Mouse (Mus musculus) CH12.LX (cell line): ENCODE measurements around the gene Vwf. TPM values are rescaled to one million over a fixed set of nuclear protein-coding genes. Genes with fewer than 3 reads are reported as not detected.

ENCODE experiments used
- DNase-seq: peaks from one replicate; pipeline ENCODE4 v3.0.0-alpha.2; 2013; ENCODE audit errors: extremely low read depth
- H3K27ac ChIP-seq: 2 replicates; pipeline ENCODE4 v1.5.1; 2012; ENCODE audit warnings: low read depth, mild to moderate bottlenecking, control low read depth, moderate library complexity; ENCODE audit not compliant: insufficient read depth
- H3K27me3 ChIP-seq: replicated peaks from 2 replicates; pipeline ENCODE3; 2012; ENCODE audit warnings: inconsistent platforms
- H3K36me3 ChIP-seq, 2 experiments: replicated peaks in 1 of 2; 2 replicates each; pipeline versions ENCODE3 to v1.6.1; 2012; ENCODE audit warnings: inconsistent platforms in 1 of 2, low read length in 1 of 2, mild to moderate bottlenecking in 1 of 2, mixed read lengths in 1 of 2, moderate library complexity in 1 of 2; ENCODE audit not compliant: control insufficient read depth in 1 of 2, insufficient read depth in 1 of 2
- H3K4me1 ChIP-seq, 2 experiments: 2 replicates each; pipeline ENCODE4 v1.6.1; 2012; ENCODE audit warnings: inconsistent platforms in 1 of 2, moderate library complexity in 1 of 2; ENCODE audit not compliant: insufficient read depth in 2 of 2, control insufficient read depth in 1 of 2
- H3K4me2 ChIP-seq: 2 replicates; pipeline ENCODE4 v1.6.1; 2012; ENCODE audit warnings: low read depth, mild to moderate bottlenecking, control low read depth; ENCODE audit not compliant: poor library complexity, insufficient read depth, severe bottlenecking
- H3K4me3 ChIP-seq, 3 experiments: fragments of 150-350 bp in 1 of 3; sonication (generic) in 1 of 3; replicated peaks in 1 of 3; 2 replicates each; pipeline versions ENCODE3 to v1.5.1; 2011 to 2012; ENCODE audit warnings: low read depth in 2 of 3, low read length in 2 of 3, mild to moderate bottlenecking in 2 of 3, moderate library complexity in 2 of 3, control low read depth in 1 of 3, improper control_type of control experiment in 1 of 3, inconsistent platforms in 1 of 3, mixed read lengths in 1 of 3; ENCODE audit not compliant: poor library complexity in 1 of 3
- H3K79me2 ChIP-seq: replicated peaks from 2 replicates; pipeline ENCODE4 v1.6.1; 2012; ENCODE audit warnings: mild to moderate bottlenecking, moderate library complexity; ENCODE audit not compliant: control insufficient read depth, poor library complexity, insufficient read depth, severe bottlenecking; ENCODE audit errors: extremely low read depth
- H3K9ac ChIP-seq: 2 replicates; pipeline ENCODE4 v1.6.1; 2012; ENCODE audit warnings: low read depth, mild to moderate bottlenecking, control low read depth, moderate library complexity; ENCODE audit not compliant: insufficient read depth
- H3K9me3 ChIP-seq: replicated peaks from 2 replicates; pipeline ENCODE3; 2012; ENCODE audit warnings: low read length, inconsistent platforms, mixed read lengths
- BHLHE40 ChIP-seq: IDR thresholded peaks from 2 replicates; pipeline ENCODE4 v1.6.1; 2011; ENCODE audit warnings: mild to moderate bottlenecking, low read depth, low read length, improper control_type of control experiment
- CHD1 ChIP-seq: IDR thresholded peaks from 2 replicates; pipeline ENCODE4 v1.6.1; 2012; ENCODE audit warnings: low read depth, low read length, improper control_type of control experiment, inconsistent platforms
- CHD2 ChIP-seq: IDR thresholded peaks from 2 replicates; pipeline ENCODE4 v1.6.1; 2011; ENCODE audit warnings: low read length, improper control_type of control experiment
- E2F4 ChIP-seq: IDR thresholded peaks from 2 replicates; pipeline ENCODE4 v1.6.1; 2011; ENCODE audit warnings: low read depth, low read length, improper control_type of control experiment; ENCODE audit not compliant: insufficient replicate concordance
- EP300 ChIP-seq: IDR thresholded peaks from 2 replicates; pipeline ENCODE4 v1.6.1; 2011; ENCODE audit warnings: low read length, improper control_type of control experiment
- GABPA ChIP-seq: IDR thresholded peaks from 2 replicates; pipeline ENCODE4 v1.6.1; 2012; ENCODE audit warnings: low read depth, low read length, improper control_type of control experiment, inconsistent platforms; ENCODE audit not compliant: insufficient replicate concordance
- JUN ChIP-seq: IDR thresholded peaks from 2 replicates; pipeline ENCODE4 v1.6.1; 2011; ENCODE audit warnings: low read depth, mild to moderate bottlenecking, low read length, improper control_type of control experiment, moderate library complexity; ENCODE audit not compliant: insufficient read depth
- KAT2A ChIP-seq: IDR thresholded peaks from 2 replicates; pipeline ENCODE4 v1.6.1; 2012; ENCODE audit warnings: low read length, improper control_type of control experiment, inconsistent platforms; ENCODE audit not compliant: insufficient replicate concordance
- MAFK ChIP-seq: IDR thresholded peaks from 2 replicates; pipeline ENCODE4 v1.6.1; 2011; ENCODE audit warnings: low read length, improper control_type of control experiment; ENCODE audit not compliant: insufficient replicate concordance
- MEF2A ChIP-seq: IDR thresholded peaks from 2 replicates; pipeline ENCODE4 v1.6.1; 2014; ENCODE audit warnings: low read depth, mild to moderate bottlenecking, inconsistent platforms, low read length, improper control_type of control experiment, borderline replicate concordance
- MYC ChIP-seq: IDR thresholded peaks from 2 replicates; pipeline ENCODE4 v1.6.1; 2011; ENCODE audit warnings: low read depth, mild to moderate bottlenecking, improper control_type of control experiment, low read length
- NELFE ChIP-seq: IDR thresholded peaks from 2 replicates; pipeline ENCODE4 v1.6.1; 2011; ENCODE audit warnings: low read depth, low read length, improper control_type of control experiment
- NRF1 ChIP-seq: IDR thresholded peaks from 2 replicates; pipeline ENCODE4 v1.6.1; 2014; ENCODE audit warnings: low read depth, mild to moderate bottlenecking, inconsistent platforms, low read length, improper control_type of control experiment, moderate library complexity
- POLR2AphosphoS2 ChIP-seq: IDR thresholded peaks from 2 replicates; pipeline ENCODE4 v1.6.1; 2011; ENCODE audit warnings: low read depth, low read length, improper control_type of control experiment
- SIN3A ChIP-seq: IDR thresholded peaks from 2 replicates; pipeline ENCODE4 v1.6.1; 2012; ENCODE audit warnings: low read length, improper control_type of control experiment, inconsistent platforms
- SMC3 ChIP-seq: IDR thresholded peaks from 2 replicates; pipeline ENCODE4 v1.6.1; 2011; ENCODE audit warnings: low read depth, low read length, improper control_type of control experiment
- TBP ChIP-seq: conservative IDR thresholded peaks from 2 replicates; pipeline ENCODE4 v1.6.1; 2011; ENCODE audit warnings: low read depth, low read length, improper control_type of control experiment
- TCF12 ChIP-seq: IDR thresholded peaks from 2 replicates; pipeline ENCODE4 v1.6.1; 2014; ENCODE audit warnings: low read depth, mild to moderate bottlenecking, inconsistent platforms, low read length, improper control_type of control experiment
- UBTF ChIP-seq: IDR thresholded peaks from 2 replicates; pipeline ENCODE4 v1.6.1; 2012; ENCODE audit warnings: low read depth, mild to moderate bottlenecking, inconsistent platforms, low read length, improper control_type of control experiment, moderate library complexity
- USF1 ChIP-seq: IDR thresholded peaks from 2 replicates; pipeline ENCODE4 v1.6.1; 2014; ENCODE audit warnings: low read depth, mild to moderate bottlenecking, inconsistent platforms, low read length, improper control_type of control experiment
- ZC3H11A ChIP-seq: IDR thresholded peaks from 2 replicates; pipeline ENCODE4 v1.6.1; 2012; ENCODE audit warnings: low read depth, mild to moderate bottlenecking, inconsistent platforms, low read length, improper control_type of control experiment
- ZKSCAN1 ChIP-seq: IDR thresholded peaks from 2 replicates; pipeline ENCODE4 v1.6.1; 2012; ENCODE audit warnings: low read depth, inconsistent platforms, low read length, improper control_type of control experiment, borderline replicate concordance
- ZNF384 ChIP-seq: IDR thresholded peaks from 2 replicates; pipeline ENCODE4 v1.6.1; 2012; ENCODE audit warnings: low read depth, low read length, improper control_type of control experiment, inconsistent platforms
- dilution Hi-C: fragments of 300-500 bp; cut with MboI; formaldehyde crosslinking; loops from 2 replicates; pipeline ENCODE4 v1.14.3; 2020; ENCODE audit warnings: low sequenced_read_pairs; ENCODE audit not compliant: extremely low pct_unique_long_range_greater_than_20kb, extremely low pct_ligation_motif_present
- in situ Hi-C: fragments of 300-500 bp; cut with MboI; formaldehyde crosslinking; loops from 3 replicates; pipeline ENCODE4 v1.14.3; 2019; ENCODE audit warnings: low sequenced_read_pairs, low pct_ligation_motif_present, low pct_unique_long_range_greater_than_20kb, mixed read lengths
- polyA plus RNA-seq: library from polyadenylated mRNA; unstranded; fragments of >175 nt; gene quantifications from 2 replicates; pipeline ENCODE4 v1.2.1, GENCODE M21; 2012; ENCODE audit warnings: low read depth; ENCODE audit not compliant: insufficient read length
- total RNA-seq, 2 experiments: library from RNA; depleted of rRNA; stranded (reverse); fragments of 300-350 nt in 1 of 2; fragments of >200 nt in 1 of 2; gene quantifications; 2 replicates each; pipeline ENCODE4 v1.2.3; 2012 to 2014

Gene Vwf
- total and polyA plus RNA-seq, 3 experiments, result not detected

- Histone ChIP-seq H3K27ac (no peak within 1 kb of the TSS), H3K4me1 (no peaks in the 10 kb centered on the region)
- TF ChIP-seq JUN, result no peak
- no peak for TF ChIP-seq ZC3H11A
- no peak for TF ChIP-seq SMC3
- TF ChIP-seq TBP, result no peak
- no peak for TF ChIP-seq SIN3A
- no peak for TF ChIP-seq MYC
- TF ChIP-seq MAFK, result no peak
- no peak for TF ChIP-seq ZNF384
- TF ChIP-seq MEF2A, result no peak
- no peak for TF ChIP-seq CHD1
- no peak for TF ChIP-seq UBTF
- TF ChIP-seq NRF1, result no peak
- no peak for TF ChIP-seq TCF12
- no peak for TF ChIP-seq POLR2AphosphoS2
- no peak for TF ChIP-seq USF1
- no peak for TF ChIP-seq BHLHE40
- TF ChIP-seq, all 38 proteins: peak for 0
- H3K27me3 ChIP-seq, result peaks cover 92% of the 10 kb centered on the region
- H3K4me3 ChIP-seq, result no peak within 1 kb of the TSS
- H3K9me3 ChIP-seq, result no peaks in the 10 kb centered on the region
- no peak within 1 kb of the TSS for H3K9ac ChIP-seq
- dilution Hi-C loops (no loop called here), in situ Hi-C loops (no loop called here)
- H3K36me3 ChIP-seq, result no peaks in the 10 kb centered on the region
- H3K79me2 ChIP-seq, result no peaks in the 10 kb centered on the region
- H3K4me2 ChIP-seq, result no peak within 1 kb of the TSS
- no peak for DNase-seq
Measured at GRCm38 (mm10) chr6:125690057-125690703, 143.6 kb downstream of the Vwf start, which contains the start of gene Ano2. Ano2 (plus strand) TSS chr6:125690419.

- TF ChIP-seq USF1, result no peak
- no peak for TF ChIP-seq KAT2A
- TF ChIP-seq ZKSCAN1, result no peak
- TF ChIP-seq EP300, result no peak
- TF ChIP-seq JUN, result no peak
- no peak for TF ChIP-seq NELFE
- TF ChIP-seq E2F4, result no peak
- TF ChIP-seq CHD2, result no peak
- no peak for TF ChIP-seq GABPA
- no peak overlapping the region for H3K4me2 ChIP-seq
- in situ Hi-C loops, result no loop called here
Measured at GRCm38 (mm10) chr6:125701146-125701545, 154.6 kb downstream of the Vwf start.

More at GRCm38 (mm10) chr6:125701146-125701545, 154.6 kb downstream of the Vwf start:
- Histone ChIP-seq H3K9me3 (peaks cover 2% of the 10 kb centered on the region), H3K79me2 (no peaks in the 10 kb centered on the region), H3K9ac (no peak overlapping the region), H3K4me1 (no peaks in the 10 kb centered on the region), H3K27ac (no peak overlapping the region), H3K36me3 (no peaks in the 10 kb centered on the region), H3K4me3 (no peak overlapping the region), H3K27me3 (peaks cover 72% of the 10 kb centered on the region)
- DNase-seq, result no peak
- dilution Hi-C loops, result no loop called here
